7 mouse cellular contexts compared by ENCODE assay signal in genomic region chr5:139345364-139345714, GRCm38 (mm10). TPM values are rescaled to one million over a fixed set of nuclear protein-coding genes. Genes with fewer than 3 reads are reported as not detected.
DNase-seq lines count a peak whose midpoint lies in the region; ATAC-seq and TF ChIP-seq lines count a peak whose summit lies in the region.

No protein-coding gene starts in this region.

- no peaks in the 10 kb centered on the region for H3K27me3 ChIP-seq in lung, embryonic 15.5 days
- peaks cover 12% of the 10 kb centered on the region; the same call in 1 of the 2 replicates for H3K27me3 ChIP-seq in forebrain, embryonic 10.5 days (ENCODE audit: poor library complexity, severe bottlenecking)
- no peaks in the 10 kb centered on the region for H3K27me3 ChIP-seq in limb, embryonic 14.5 days (ENCODE audit: control insufficient read depth, insufficient read depth, low read length)
- H3K27me3 ChIP-seq in stomach, embryonic 15.5 days (replicated peaks) = no peaks in the 10 kb centered on the region

- peak overlapping the region; percentile 89 for H3K4me2 ChIP-seq in lung, embryonic 15.5 days
- H3K4me2 ChIP-seq in limb, embryonic 14.5 days (replicated peaks; ENCODE audit: low read depth, low read length, severe bottlenecking) = peak overlapping the region; percentile 93
- peak overlapping the region; percentile 79 for H3K4me2 ChIP-seq in stomach, embryonic 15.5 days

- H3K4me1 ChIP-seq in lung, embryonic 15.5 days = peaks cover 15% of the 10 kb centered on the region
- H3K4me1 ChIP-seq in forebrain, embryonic 10.5 days = peaks cover 30% of the 10 kb centered on the region
- H3K4me1 ChIP-seq in limb, embryonic 14.5 days (ENCODE audit: control insufficient read depth, insufficient read depth, low read length) = 0 out of 2 replicates have a peak, but pooled peaks cover 7% of the 10 kb centered on the region
- peaks cover 8% of the 10 kb centered on the region for H3K4me1 ChIP-seq in stomach, embryonic 15.5 days

- H3K4me3 ChIP-seq in lung, embryonic 15.5 days = peak overlapping the region; percentile 77
- H3K4me3 ChIP-seq in forebrain, embryonic 10.5 days = peak overlapping the region; percentile 90
- H3K4me3 ChIP-seq in limb, embryonic 14.5 days (replicated peaks; ENCODE audit: low read length) = peak overlapping the region; percentile 83
- peak overlapping the region; percentile 59 for H3K4me3 ChIP-seq in stomach, embryonic 15.5 days (replicated peaks)

- H3K9ac ChIP-seq in lung, embryonic 15.5 days = peak overlapping the region; percentile 34; the same call in 1 of the 2 replicates
- peak overlapping the region; percentile 45 for H3K9ac ChIP-seq in limb, embryonic 14.5 days (ENCODE audit: low read depth, low read length, severe bottlenecking)
- H3K9ac ChIP-seq in stomach, embryonic 15.5 days = 0 out of 2 replicates have a peak overlapping the region, but pooled peaks have one; percentile 12

- ATAC-seq in lung, embryonic 15.5 days (ENCODE audit: borderline replicate concordance, extremely low read depth, low FRiP score, low TSS enrichment) = peak; percentile 4; the same call in 1 of the 2 replicates
- ATAC-seq in limb, embryonic 14.5 days (ENCODE audit: low FRiP score, low read depth) = 0 out of 2 replicates have a peak, but pooled peaks have one; percentile 10
- ATAC-seq in stomach, embryonic 15.5 days (ENCODE audit: insufficient read depth, low FRiP score, low read depth) = no peak

- TF ChIP-seq POLR2A in limb, embryonic 14.5 days (IDR thresholded peaks at IDR 0.05; ENCODE audit: borderline replicate concordance, extremely low read depth, insufficient read depth, insufficient read length) = no peak

- peak overlapping the region; percentile 60 for H3K27ac ChIP-seq in lung, embryonic 15.5 days
- H3K27ac ChIP-seq in forebrain, embryonic 10.5 days = peak overlapping the region; percentile 92
- H3K27ac ChIP-seq in limb, embryonic 14.5 days (replicated peaks; ENCODE audit: low read depth, low read length) = 0 out of 2 replicates have a peak overlapping the region, but pooled peaks have one; percentile 7
- H3K27ac ChIP-seq in stomach, embryonic 15.5 days = peak overlapping the region; percentile 81

- no peaks in the 10 kb centered on the region for H3K9me3 ChIP-seq in lung, embryonic 15.5 days
- no peaks in the 10 kb centered on the region for H3K9me3 ChIP-seq in forebrain, embryonic 10.5 days
- no peaks in the 10 kb centered on the region for H3K9me3 ChIP-seq in limb, embryonic 14.5 days (ENCODE audit: control insufficient read depth, low read length)
- no peaks in the 10 kb centered on the region for H3K9me3 ChIP-seq in stomach, embryonic 15.5 days

- H3K36me3 ChIP-seq in lung, embryonic 15.5 days = peaks cover 20% of the 10 kb centered on the region
- H3K36me3 ChIP-seq in forebrain, embryonic 10.5 days (replicated peaks) = peaks cover 27% of the 10 kb centered on the region
- peaks cover 24% of the 10 kb centered on the region for H3K36me3 ChIP-seq in limb, embryonic 14.5 days (ENCODE audit: control insufficient read depth, insufficient read depth, low read length)
- H3K36me3 ChIP-seq in stomach, embryonic 15.5 days = peaks cover 14% of the 10 kb centered on the region

- WGBS in lung, embryonic 15.5 days = 10% methylated on average over 5 of the region's 5 CpGs
- WGBS in forebrain, embryonic 10.5 days = 9% methylated on average over 5 of the region's 5 CpGs
- WGBS in limb, embryonic 14.5 days = 9% methylated on average over 5 of the region's 5 CpGs
- 9% methylated on average over 5 of the region's 5 CpGs for WGBS in stomach, embryonic 15.5 days

- no peak for DNase-seq in lung, postnatal 10 days
- DNase-seq in forebrain, embryonic 10.5 days (ENCODE audit: extremely low spot score, low spot score) = no peak
- DNase-seq in limb, embryonic 14.5 days (ENCODE audit: low spot score) = no peak
- no peak for DNase-seq in right cerebral cortex, postnatal 4 days
- DNase-seq in frontal cortex, adult 2 months (ENCODE audit: extremely low spot score in 1 of 2, low spot score in 1 of 2) = no peak

RNA-seq across cellular contexts. Expression of gene Cox19, which starts 5.9 kb away (rescaled TPM):
- 89.6 and 92.9 TPM in 2 replicates for polyA plus RNA-seq in lung, embryonic 15.5 days (2015; fragmentation: Nextera tagmentation; extraction: Ambion mirVana)
- polyA plus RNA-seq in forebrain, embryonic 10.5 days (2016; fragmentation: Nextera tagmentation; extraction: Ambion mirVana) = 119 and 120 TPM in 2 replicates
- 77.8 and 90.6 TPM in 2 replicates for polyA plus RNA-seq in limb, embryonic 14.5 days (2012; rRNA removed)
- polyA plus RNA-seq in limb, embryonic 14.5 days (2014; fragmentation: Nextera tagmentation; extraction: Ambion mirVana) = 108 and 111 TPM in 2 replicates
- 109 and 115 TPM in 2 replicates for polyA plus RNA-seq in stomach, embryonic 15.5 days (2015; fragmentation: Nextera tagmentation; extraction: Ambion mirVana)
- polyA plus RNA-seq in frontal cortex, adult 2 months (2012; rRNA removed) = 93.5 and 97.3 TPM in 2 replicates

RNA-seq across cellular contexts. Expression of gene Cyp2w1, which starts 7.1 kb away (rescaled TPM):
- polyA plus RNA-seq in lung, embryonic 15.5 days (2015; fragmentation: Nextera tagmentation; extraction: Ambion mirVana) = 0.10 TPM in 1 of 2 replicates, not detected in the other
- not detected in 2 replicates for polyA plus RNA-seq in forebrain, embryonic 10.5 days (2016; fragmentation: Nextera tagmentation; extraction: Ambion mirVana)
- polyA plus RNA-seq in limb, embryonic 14.5 days (2012; rRNA removed) = 29.3 and 36.2 TPM in 2 replicates
- 19.6 and 20.7 TPM in 2 replicates for polyA plus RNA-seq in limb, embryonic 14.5 days (2014; fragmentation: Nextera tagmentation; extraction: Ambion mirVana)
- polyA plus RNA-seq in stomach, embryonic 15.5 days (2015; fragmentation: Nextera tagmentation; extraction: Ambion mirVana) = 8.5 and 11.6 TPM in 2 replicates
- not detected in 2 replicates for polyA plus RNA-seq in frontal cortex, adult 2 months (2012; rRNA removed)

RNA-seq across cellular contexts. Expression of gene Adap1, which starts 19.9 kb away (rescaled TPM):
- polyA plus RNA-seq in lung, embryonic 15.5 days (2015; fragmentation: Nextera tagmentation; extraction: Ambion mirVana) = 5.8 and 6.2 TPM in 2 replicates
- 0.27 and 0.49 TPM in 2 replicates for polyA plus RNA-seq in forebrain, embryonic 10.5 days (2016; fragmentation: Nextera tagmentation; extraction: Ambion mirVana)
- polyA plus RNA-seq in limb, embryonic 14.5 days (2012; rRNA removed) = 2.5 and 2.9 TPM in 2 replicates
- 1.7 and 2.7 TPM in 2 replicates for polyA plus RNA-seq in limb, embryonic 14.5 days (2014; fragmentation: Nextera tagmentation; extraction: Ambion mirVana)
- polyA plus RNA-seq in stomach, embryonic 15.5 days (2015; fragmentation: Nextera tagmentation; extraction: Ambion mirVana) = 12.3 and 13.0 TPM in 2 replicates
- 178 and 201 TPM in 2 replicates for polyA plus RNA-seq in frontal cortex, adult 2 months (2012; rRNA removed)

RNA-seq across cellular contexts. Expression of gene Gpr146, which starts 32.2 kb away (rescaled TPM):
- 5.2 and 6.3 TPM in 2 replicates for polyA plus RNA-seq in lung, embryonic 15.5 days (2015; fragmentation: Nextera tagmentation; extraction: Ambion mirVana)
- polyA plus RNA-seq in forebrain, embryonic 10.5 days (2016; fragmentation: Nextera tagmentation; extraction: Ambion mirVana) = 1.6 and 1.8 TPM in 2 replicates
- 1.9 and 2.4 TPM in 2 replicates for polyA plus RNA-seq in limb, embryonic 14.5 days (2012; rRNA removed)
- 2.3 and 2.5 TPM in 2 replicates for polyA plus RNA-seq in limb, embryonic 14.5 days (2014; fragmentation: Nextera tagmentation; extraction: Ambion mirVana)
- polyA plus RNA-seq in stomach, embryonic 15.5 days (2015; fragmentation: Nextera tagmentation; extraction: Ambion mirVana) = 2.7 and 3.3 TPM in 2 replicates
- polyA plus RNA-seq in frontal cortex, adult 2 months (2012; rRNA removed) = 12.0 and 15.2 TPM in 2 replicates

RNA-seq across cellular contexts. Expression of gene C130050O18Rik, which starts 59.7 kb away (rescaled TPM):
- polyA plus RNA-seq in lung, embryonic 15.5 days (2015; fragmentation: Nextera tagmentation; extraction: Ambion mirVana) = 0.86 and 1.0 TPM in 2 replicates
- 0.15 and 0.34 TPM in 2 replicates for polyA plus RNA-seq in forebrain, embryonic 10.5 days (2016; fragmentation: Nextera tagmentation; extraction: Ambion mirVana)
- 9.1 and 10.6 TPM in 2 replicates for polyA plus RNA-seq in limb, embryonic 14.5 days (2012; rRNA removed)
- 6.4 and 7.5 TPM in 2 replicates for polyA plus RNA-seq in limb, embryonic 14.5 days (2014; fragmentation: Nextera tagmentation; extraction: Ambion mirVana)
- 0.72 and 1.1 TPM in 2 replicates for polyA plus RNA-seq in stomach, embryonic 15.5 days (2015; fragmentation: Nextera tagmentation; extraction: Ambion mirVana)
- 0.42 and 0.44 TPM in 2 replicates for polyA plus RNA-seq in frontal cortex, adult 2 months (2012; rRNA removed)

Comparison
In these comparisons a context has a peak if more than half of its experiments do, and no peak if none do; other contexts are left out.
1. H3K27ac ChIP-seq: peak in every context shown above with its lines; median percentile 92 in forebrain, embryonic 10.5 days; 81 in stomach, embryonic 15.5 days; 60 in lung, embryonic 15.5 days; 7 in limb, embryonic 14.5 days.
2. RNA of gene Adap1, which starts 19.9 kb away (polyA plus RNA-seq): 178 to 201 TPM in frontal cortex, adult 2 months; 12.3 to 13.0 TPM in stomach, embryonic 15.5 days, 5.8 to 6.2 TPM in lung, embryonic 15.5 days, 1.7 to 2.9 TPM in limb, embryonic 14.5 days and 0.27 to 0.49 TPM in forebrain, embryonic 10.5 days; every median in the first group is over 10 times any median in the second.
3. Peak in every context shown above with its lines, with median percentiles within 50 percentile points of each other: H3K4me2 ChIP-seq, H3K4me3 ChIP-seq and H3K9ac ChIP-seq.